Mouse (Mus musculus) liver, embryonic 13.5 days (tissue): ENCODE data around the gene Fam53b. TPM values are rescaled to one million over a fixed set of nuclear protein-coding genes. Genes with fewer than 3 reads are reported as not detected.

Experiments
- ATAC-seq: fragments of 200-750 bp; cut with Nextera tagmentation; 2 replicates; pipeline ENCODE4 v1.8.0; 2017; ENCODE audit warnings: low read depth, mild to moderate bottlenecking, moderate number of reproducible peaks, moderate library complexity
- DNase-seq: peaks from one replicate; pipeline ENCODE4 v3.0.0; 2022
- H3K27ac ChIP-seq: fragments of 300-500 bp; sonication (generic); 2 replicates; pipeline ENCODE4 v1.5.1; 2015; ENCODE audit warnings: moderate library complexity, mild to moderate bottlenecking, inconsistent platforms
- H3K27me3 ChIP-seq: fragments of 300-500 bp; sonication (generic); 2 replicates; pipeline ENCODE4 v1.6.1; 2015; ENCODE audit warnings: mild to moderate bottlenecking, inconsistent platforms
- H3K36me3 ChIP-seq: fragments of 300-500 bp; sonication (generic); 2 replicates; pipeline ENCODE4 v1.6.1; 2015; ENCODE audit warnings: mild to moderate bottlenecking, inconsistent platforms
- H3K4me1 ChIP-seq: fragments of 300-500 bp; sonication (generic); replicated peaks from 2 replicates; pipeline ENCODE4 v1.6.1; 2015; ENCODE audit warnings: inconsistent platforms
- H3K4me2 ChIP-seq: fragments of 300-500 bp; sonication (generic); 2 replicates; pipeline ENCODE4 v1.6.1; 2015; ENCODE audit warnings: inconsistent platforms, mild to moderate bottlenecking, moderate library complexity
- H3K4me3 ChIP-seq: fragments of 300-500 bp; sonication (generic); replicated peaks from 2 replicates; pipeline ENCODE4 v1.5.1; 2015; ENCODE audit warnings: mild to moderate bottlenecking, inconsistent platforms
- H3K9ac ChIP-seq: fragments of 300-500 bp; sonication (generic); 2 replicates; pipeline ENCODE4 v1.6.1; 2015; ENCODE audit warnings: mild to moderate bottlenecking, inconsistent platforms
- H3K9me3 ChIP-seq: fragments of 300-500 bp; sonication (generic); replicated peaks from 2 replicates; pipeline ENCODE4 v1.6.1; 2016; ENCODE audit warnings: inconsistent platforms
- WGBS: fragments of 180-500 bp; shearing (Covaris S2); methylation state at CpG from one replicate; pipeline ENCODE4 v1.1.7; 2015; ENCODE audit not compliant: insufficient replicate concordance; 5-methylcytosine and 5-hydroxymethylcytosine counted together
- polyA plus RNA-seq: library from polyadenylated mRNA; unstranded; fragments of >200 nt; fragmentation: Nextera tagmentation; extraction: Ambion mirVana; gene quantifications from 2 replicates; pipeline ENCODE4 v1.2.1, GENCODE M21; 2015

The Fam53b gene
- polyA plus RNA-seq, 1 experiment from 2014 or later, result 19.1 TPM

DNA sequence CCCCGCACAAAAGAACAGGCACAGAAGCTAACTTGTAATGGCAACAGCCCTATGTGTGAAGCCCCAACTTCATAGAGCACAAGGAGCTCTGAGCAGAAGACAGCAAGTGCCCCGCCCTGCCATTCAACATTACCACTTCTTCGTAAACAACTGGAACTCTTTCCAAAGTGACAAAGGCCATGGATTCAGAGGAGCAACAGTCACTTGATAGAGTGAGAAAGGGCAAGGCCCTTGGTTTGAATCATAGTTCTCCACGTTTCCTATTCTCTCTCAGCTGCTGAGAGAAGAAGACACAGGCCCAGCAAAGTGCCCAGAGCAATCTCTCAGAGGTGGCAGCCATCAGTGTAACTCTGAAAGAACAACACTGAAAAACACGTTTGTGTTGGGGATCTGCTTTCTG, 49.8 kb downstream of the Fam53b start:
- 86% methylated on average over 5 of the region's 5 CpGs for whole genome bisulfite sequencing
- no peak for DNase-seq
- no peak for ATAC-seq
- H3K9me3 ChIP-seq, result no peaks in the 10 kb centered on the region
- no peaks in the 10 kb centered on the region for H3K27me3 ChIP-seq
- H3K4me1 ChIP-seq, result peaks cover 63% of the 10 kb centered on the region
- peak overlapping the region; percentile 47 for H3K27ac ChIP-seq
- no peak overlapping the region for H3K4me3 ChIP-seq
- H3K36me3 ChIP-seq, result peaks cover 77% of the 10 kb centered on the region
- no peak overlapping the region for H3K4me2 ChIP-seq
- H3K9ac ChIP-seq, result no peak overlapping the region

DNA sequence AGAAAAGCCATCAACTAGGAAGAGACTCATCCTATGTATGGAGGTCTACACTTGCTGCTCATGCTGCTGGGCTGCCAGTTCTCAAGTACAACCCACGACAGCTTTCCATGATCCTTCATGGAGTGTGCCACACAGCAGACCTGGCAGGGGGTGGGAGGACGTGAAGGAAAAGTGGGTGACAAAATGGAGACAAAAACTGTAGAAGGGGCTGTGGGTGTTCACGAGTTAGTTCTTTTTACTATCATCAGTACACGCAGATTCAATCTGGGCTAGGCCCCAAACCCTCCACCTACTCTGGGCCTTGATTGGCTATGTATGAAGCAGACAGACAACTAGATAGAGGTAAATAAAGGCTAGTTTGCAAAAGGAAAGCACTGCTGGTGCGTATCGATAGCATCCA, 50.3 kb downstream of the Fam53b start:
- Histone ChIP-seq H3K9ac (peak overlapping the region; percentile 7; the same call in 1 of the 2 replicates), H3K4me3 (no peak overlapping the region), H3K4me1 (peaks cover 58% of the 10 kb centered on the region), H3K4me2 (no peak overlapping the region), H3K9me3 (no peaks in the 10 kb centered on the region), H3K36me3 (peaks cover 77% of the 10 kb centered on the region), H3K27ac (peak overlapping the region; percentile 50), H3K27me3 (no peaks in the 10 kb centered on the region)
- no peak for ATAC-seq
- no peak for DNase-seq
- 85% methylated on average over 6 of the region's 6 CpGs for WGBS

DNA sequence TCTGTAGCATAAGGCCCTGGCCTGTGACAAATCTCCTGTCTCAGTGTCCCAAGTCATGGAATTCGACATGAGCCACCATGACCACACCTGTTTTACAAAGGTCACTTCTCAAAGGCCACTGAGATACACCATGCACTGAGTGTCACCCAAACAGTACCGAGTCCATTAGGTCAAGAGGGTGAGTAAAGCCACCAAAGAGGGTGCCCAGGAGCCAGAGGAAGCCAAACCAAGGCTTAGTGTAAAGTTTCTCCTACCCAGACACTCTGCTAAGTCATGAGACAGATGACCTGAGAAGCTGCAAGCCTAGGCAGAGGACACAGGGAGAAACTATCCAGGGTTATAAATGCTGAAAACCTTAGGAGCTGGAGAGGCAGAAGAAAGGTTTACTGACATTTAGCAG, 52.3 kb downstream of the Fam53b start:
- ATAC-seq, result no peak
- H3K4me3 ChIP-seq, result no peak overlapping the region
- no peak for DNase-seq
- WGBS, result 79% methylated on average over 2 of the region's 2 CpGs
- H3K27me3 ChIP-seq, result no peaks in the 10 kb centered on the region
- no peak overlapping the region for H3K4me2 ChIP-seq
- no peak overlapping the region for H3K27ac ChIP-seq
- peaks cover 84% of the 10 kb centered on the region for H3K36me3 ChIP-seq
- no peak overlapping the region for H3K9ac ChIP-seq
- H3K9me3 ChIP-seq, result no peaks in the 10 kb centered on the region
- H3K4me1 ChIP-seq, result peaks cover 47% of the 10 kb centered on the region

DNA sequence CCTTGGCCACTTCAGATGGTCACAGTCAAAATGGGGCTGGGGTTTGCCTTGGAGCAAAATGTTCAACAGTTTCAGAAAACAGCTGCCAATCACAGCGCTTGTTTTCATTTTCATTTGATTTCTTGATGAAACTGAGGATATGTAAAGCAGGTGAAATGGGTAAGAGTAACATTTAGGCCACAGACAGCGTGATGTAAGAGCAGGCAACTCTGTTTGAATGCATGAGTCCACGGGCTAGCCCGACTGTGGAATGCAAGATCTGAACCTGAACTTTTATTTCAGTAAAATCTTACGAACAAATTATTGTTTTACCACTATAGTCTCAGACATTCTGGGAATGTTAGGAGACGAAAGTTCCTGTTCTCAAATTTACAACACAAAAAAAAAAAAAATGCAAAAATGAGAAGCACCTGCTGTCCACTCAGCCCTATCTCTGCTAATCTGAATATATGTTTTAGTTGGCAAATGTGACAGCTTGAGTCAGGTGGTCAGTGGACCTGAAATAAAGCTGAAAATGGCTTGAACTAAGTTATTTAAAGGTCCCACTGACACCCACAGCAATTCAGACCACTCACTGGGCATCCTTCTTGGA, 53.0 kb downstream of the Fam53b start:
- H3K27me3 ChIP-seq, result no peaks in the 10 kb centered on the region
- H3K4me1 ChIP-seq, result peaks cover 46% of the 10 kb centered on the region
- H3K27ac ChIP-seq, result no peak overlapping the region
- no peak for ATAC-seq
- DNase-seq, result no peak
- H3K36me3 ChIP-seq, result peaks cover 92% of the 10 kb centered on the region
- no peak overlapping the region for H3K4me2 ChIP-seq
- H3K9ac ChIP-seq, result no peak overlapping the region
- 94% methylated on average over 6 of the region's 6 CpGs for WGBS
- no peak overlapping the region for H3K4me3 ChIP-seq
- no peaks in the 10 kb centered on the region for H3K9me3 ChIP-seq

DNA sequence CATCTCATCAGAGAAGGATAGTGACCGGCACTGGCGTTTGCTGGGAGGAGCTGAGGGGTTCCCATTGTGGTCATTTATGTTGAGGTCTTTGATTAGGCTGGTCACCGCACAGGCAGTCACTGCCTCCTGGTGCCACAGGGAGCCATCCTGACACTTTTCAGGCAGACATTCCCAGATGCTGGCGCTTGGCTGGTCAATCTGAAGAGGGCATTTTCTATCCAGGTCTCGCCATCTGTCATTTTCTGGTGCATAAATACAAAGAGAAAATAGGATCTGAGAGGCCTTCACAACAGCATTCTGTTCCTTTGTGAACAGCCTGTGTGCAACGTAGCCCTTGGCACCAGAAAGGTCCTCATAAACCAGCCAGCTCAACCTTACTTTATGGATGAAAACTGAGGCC, 53.8 kb downstream of the Fam53b start:
- H3K27ac ChIP-seq, result no peak overlapping the region
- 91% methylated on average over 6 of the region's 6 CpGs for WGBS
- H3K4me3 ChIP-seq, result no peak overlapping the region
- ATAC-seq (no peak), DNase-seq (no peak)
- H3K27me3 ChIP-seq, result no peaks in the 10 kb centered on the region
- peaks cover 93% of the 10 kb centered on the region for H3K36me3 ChIP-seq
- H3K4me1 ChIP-seq, result peaks cover 44% of the 10 kb centered on the region
- H3K9me3 ChIP-seq, result no peaks in the 10 kb centered on the region
- H3K9ac ChIP-seq, result no peak overlapping the region
- no peak overlapping the region for H3K4me2 ChIP-seq

DNA sequence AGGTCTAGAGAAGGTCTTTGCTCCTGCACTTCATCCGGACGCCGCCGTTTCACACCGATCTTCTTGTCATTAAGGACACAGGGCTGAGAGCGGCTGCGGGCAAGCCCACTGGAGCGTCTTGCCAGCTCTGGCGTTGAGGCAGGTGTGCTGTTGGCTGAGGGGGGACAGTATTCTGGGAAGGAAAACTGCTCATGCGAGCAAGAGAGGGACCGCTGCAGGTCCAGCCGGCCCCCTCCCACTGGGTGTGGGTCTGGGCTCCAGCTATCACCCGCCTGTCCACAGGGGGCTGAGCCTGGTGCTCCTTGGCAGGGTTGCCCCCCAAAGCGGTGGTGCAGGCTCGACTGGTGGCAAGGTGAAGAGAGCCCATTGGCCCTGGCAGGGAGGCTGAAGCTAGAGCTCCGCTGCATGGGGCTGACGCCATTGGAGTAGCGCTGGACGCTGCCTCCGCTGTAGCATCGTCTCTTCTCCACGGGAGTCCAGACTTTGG, 54.2 kb downstream of the Fam53b start:
- no peak overlapping the region for H3K9ac ChIP-seq
- 96% methylated on average over 22 of the region's 22 CpGs for WGBS
- H3K27ac ChIP-seq, result no peak overlapping the region
- H3K4me1 ChIP-seq, result peaks cover 44% of the 10 kb centered on the region
- no peak for ATAC-seq
- no peak overlapping the region for H3K4me3 ChIP-seq
- no peak overlapping the region for H3K4me2 ChIP-seq
- peaks cover 93% of the 10 kb centered on the region for H3K36me3 ChIP-seq
- no peaks in the 10 kb centered on the region for H3K9me3 ChIP-seq
- no peak for DNase-seq
- H3K27me3 ChIP-seq, result no peaks in the 10 kb centered on the region

DNA sequence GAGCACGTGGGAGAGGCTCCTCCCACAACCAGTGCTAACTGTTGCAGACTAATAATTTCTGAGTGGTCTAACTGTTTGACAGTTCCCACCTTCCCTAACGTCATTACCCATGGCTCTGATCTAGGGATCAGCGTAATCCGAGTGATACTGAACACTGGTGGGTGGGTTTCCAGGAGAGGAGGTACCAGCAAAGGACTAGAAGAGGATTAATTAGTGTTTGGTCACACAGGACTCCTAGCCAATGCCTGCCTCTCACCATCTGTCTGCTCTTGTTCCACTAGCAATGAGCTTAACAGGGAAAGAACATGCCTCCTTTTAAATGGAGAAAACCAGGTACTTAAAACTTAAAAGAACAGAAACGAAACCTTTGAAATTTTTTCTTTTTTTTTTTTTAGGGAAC, 54.8 kb downstream of the Fam53b start:
- no peak for ATAC-seq
- H3K4me1 ChIP-seq, result peaks cover 44% of the 10 kb centered on the region
- H3K36me3 ChIP-seq, result peaks cover 93% of the 10 kb centered on the region
- 80% methylated on average over 5 of the region's 5 CpGs for WGBS
- H3K9me3 ChIP-seq, result no peaks in the 10 kb centered on the region
- no peak for DNase-seq
- no peaks in the 10 kb centered on the region for H3K27me3 ChIP-seq
- H3K27ac ChIP-seq, result no peak overlapping the region
- H3K9ac ChIP-seq, result no peak overlapping the region
- no peak overlapping the region for H3K4me3 ChIP-seq
- no peak overlapping the region for H3K4me2 ChIP-seq

DNA sequence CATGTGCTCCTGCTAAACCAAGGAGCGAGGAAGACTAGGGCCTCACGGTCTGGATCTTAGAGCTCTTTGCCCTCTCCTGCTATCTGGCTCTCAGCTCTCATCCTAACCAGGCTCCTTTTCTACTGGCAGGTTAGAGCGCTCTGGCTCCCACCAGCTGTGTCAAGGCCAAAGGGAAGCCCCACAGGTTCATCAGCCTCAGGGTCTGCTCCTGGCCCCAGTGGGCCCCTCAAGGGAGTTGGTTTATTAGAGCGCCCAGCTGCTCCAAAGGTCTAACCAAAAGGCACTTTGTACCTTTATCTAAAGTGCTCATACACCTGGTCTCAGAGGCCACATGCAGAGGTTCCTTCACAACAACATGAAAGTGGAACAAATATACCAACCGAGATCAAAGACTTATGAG, 57.4 kb downstream of the Fam53b start:
- H3K27ac ChIP-seq, result peak overlapping the region; percentile 44; the same call in 1 of the 2 replicates

DNA sequence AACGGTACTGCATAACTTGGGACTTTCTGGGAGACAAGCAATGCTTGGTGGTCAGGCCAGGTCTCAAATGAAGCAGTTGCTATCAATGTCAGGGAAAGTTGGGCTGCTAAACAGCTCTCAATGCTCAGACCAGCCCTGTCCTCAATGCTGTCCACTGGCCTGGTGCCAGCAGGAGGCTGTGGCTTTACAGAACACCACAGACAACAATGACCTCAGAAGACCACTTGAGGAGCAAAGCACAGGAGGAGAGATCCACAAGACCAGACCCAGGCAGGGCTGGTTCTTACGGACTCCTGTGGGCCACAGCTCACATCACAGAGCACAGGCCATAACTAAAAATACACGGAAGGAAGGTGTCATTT, 59.3 kb downstream of the Fam53b start:
- no peak overlapping the region for H3K4me3 ChIP-seq
- no peaks in the 10 kb centered on the region for H3K27me3 ChIP-seq
- WGBS, result 77% methylated on average over 3 of the region's 3 CpGs
- H3K9me3 ChIP-seq, result no peaks in the 10 kb centered on the region
- ATAC-seq, result no peak
- H3K4me1 ChIP-seq, result peaks cover 45% of the 10 kb centered on the region
- peaks cover 99% of the 10 kb centered on the region for H3K36me3 ChIP-seq
- no peak overlapping the region for H3K4me2 ChIP-seq
- H3K9ac ChIP-seq, result peak overlapping the region; percentile 42
- peak overlapping the region; percentile 50 for H3K27ac ChIP-seq
- DNase-seq, result no peak

More for the DNA sequence above, 57.4 kb downstream of the Fam53b start:
- DNase-seq, result no peak
- H3K4me2 ChIP-seq, result no peak overlapping the region
- WGBS, result 84% methylated on average over 5 of the region's 5 CpGs
- H3K9me3 ChIP-seq, result no peaks in the 10 kb centered on the region
- 0 out of 2 replicates have a peak overlapping the region, but pooled peaks have one; percentile 22 for H3K9ac ChIP-seq
- no peak for ATAC-seq
- H3K36me3 ChIP-seq, result peaks cover 94% of the 10 kb centered on the region
- no peak overlapping the region for H3K4me3 ChIP-seq
- peaks cover 44% of the 10 kb centered on the region for H3K4me1 ChIP-seq
- H3K27me3 ChIP-seq, result no peaks in the 10 kb centered on the region

DNA sequence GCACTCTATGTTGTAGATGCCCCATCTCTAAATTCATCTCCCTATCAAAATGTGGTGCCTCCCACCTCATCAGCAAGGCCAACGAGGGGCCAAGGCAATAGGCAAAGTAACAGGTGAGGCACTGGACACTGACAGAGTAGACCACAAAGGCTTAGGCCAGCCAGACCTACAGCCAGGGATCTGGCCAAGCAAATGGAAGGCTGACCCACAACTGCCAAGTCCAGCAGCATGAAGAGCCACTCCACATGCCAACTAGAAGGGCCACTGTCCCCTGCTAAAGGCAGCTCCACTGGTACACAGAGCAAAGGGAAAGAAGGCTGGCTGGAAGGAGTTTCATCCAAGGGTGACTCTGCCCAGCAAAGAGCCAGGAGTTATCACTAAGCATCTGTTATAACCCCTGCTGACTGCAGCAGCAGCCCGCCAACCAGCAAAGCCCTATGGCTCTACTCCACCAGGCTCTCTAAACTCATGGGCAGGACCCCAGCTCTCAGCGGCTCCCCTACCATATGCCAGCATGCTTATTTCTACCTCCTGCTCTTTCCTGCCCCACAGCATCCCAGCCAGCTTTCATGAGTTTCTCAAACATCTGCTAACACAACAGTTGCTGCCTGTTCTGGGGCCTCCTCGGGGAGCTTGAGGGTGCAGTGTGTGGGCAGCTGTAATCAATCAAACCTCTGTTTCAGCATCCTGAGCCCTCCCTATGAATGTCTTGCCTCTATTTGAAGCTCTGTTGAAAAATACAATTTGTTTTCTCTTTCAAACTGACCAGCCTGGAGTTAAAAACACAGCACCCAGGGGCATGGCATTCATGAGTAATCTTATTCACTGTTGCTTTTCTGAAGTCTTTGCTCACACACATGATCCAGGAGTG, 59.9 kb downstream of the Fam53b start:
- 70% methylated on average over 4 of the region's 4 CpGs for WGBS
- no peaks in the 10 kb centered on the region for H3K9me3 ChIP-seq
- peaks cover 47% of the 10 kb centered on the region for H3K4me1 ChIP-seq
- peak overlapping the region; percentile 50; the same call in 1 of the 2 replicates for H3K27ac ChIP-seq
- H3K4me2 ChIP-seq, result no peak overlapping the region
- no peak for DNase-seq
- peak overlapping the region; percentile 42; the same call in 1 of the 2 replicates for H3K9ac ChIP-seq
- no peak overlapping the region for H3K4me3 ChIP-seq
- peaks cover 99% of the 10 kb centered on the region for H3K36me3 ChIP-seq
- peak; percentile 24; the same call in 1 of the 2 replicates for ATAC-seq
- no peaks in the 10 kb centered on the region for H3K27me3 ChIP-seq

DNA sequence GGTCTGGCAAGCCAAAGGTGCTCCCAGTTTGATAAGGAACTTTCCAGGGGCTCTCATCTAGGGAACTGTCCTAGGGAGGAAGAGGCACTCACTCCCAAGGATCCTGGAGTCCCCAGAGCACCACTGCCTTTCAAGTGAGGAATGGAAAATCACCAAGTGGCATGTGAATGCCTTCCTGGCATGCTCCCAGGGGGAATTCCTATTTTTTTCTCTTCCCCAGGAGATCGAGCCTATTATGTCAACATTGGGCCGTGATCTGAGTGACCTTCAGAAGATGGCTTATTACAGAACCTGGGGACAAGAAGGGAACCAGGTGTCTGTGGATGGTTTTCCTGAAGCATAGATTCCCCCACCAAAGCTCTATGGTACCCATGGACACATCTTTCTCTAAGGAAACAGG, 62.0 kb downstream of the Fam53b start:
- Histone ChIP-seq H3K9ac (0 out of 2 replicates have a peak overlapping the region, but pooled peaks have one; percentile 16), H3K4me3 (no peak overlapping the region), H3K36me3 (peaks cover 98% of the 10 kb centered on the region), H3K27ac (0 out of 2 replicates have a peak overlapping the region, but pooled peaks have one; percentile 29), H3K9me3 (no peaks in the 10 kb centered on the region), H3K4me1 (peaks cover 59% of the 10 kb centered on the region), H3K27me3 (no peaks in the 10 kb centered on the region), H3K4me2 (no peak overlapping the region)
- DNase-seq (no peak), ATAC-seq (no peak)
- 67% methylated on average over 2 of the region's 2 CpGs for WGBS
